Mouse (Mus musculus) liver, embryonic 12.5 days (tissue): ENCODE data around the gene Gm4756. TPM values are rescaled to one million over a fixed set of nuclear protein-coding genes. Genes with fewer than 3 reads are reported as not detected.
A peak's percentile ranks its signal among the peaks of the same experiment; 100 is the strongest.
"Not testable (repeated sequence)": the region's sequence is repeated elsewhere in the genome, so short reads cannot be mapped to it uniquely, and the experiment has no call there.

ENCODE experiments used
- ATAC-seq: fragments of 200-750 bp; cut with Nextera tagmentation; 2 replicates; pipeline ENCODE4 v1.8.0; 2017; ENCODE audit warnings: moderate number of reproducible peaks, mild to moderate bottlenecking, moderate library complexity
- H3K27ac ChIP-seq: fragments of 300-500 bp; sonication (generic); 2 replicates; pipeline ENCODE4 v1.5.1; 2016; ENCODE audit warnings: mild to moderate bottlenecking
- H3K27me3 ChIP-seq: fragments of 300-500 bp; sonication (generic); replicated peaks from 2 replicates; pipeline ENCODE4 v1.6.1; 2016; ENCODE audit warnings: mild to moderate bottlenecking, moderate library complexity
- H3K36me3 ChIP-seq: fragments of 300-500 bp; sonication (generic); 2 replicates; pipeline ENCODE4 v1.6.1; 2016; ENCODE audit warnings: mild to moderate bottlenecking, moderate library complexity
- H3K4me1 ChIP-seq: fragments of 300-500 bp; sonication (generic); 2 replicates; pipeline ENCODE4 v1.6.1; 2016
- H3K4me2 ChIP-seq: fragments of 300-500 bp; sonication (generic); 2 replicates; pipeline ENCODE4 v1.6.1; 2016; ENCODE audit warnings: mild to moderate bottlenecking, moderate library complexity
- H3K4me3 ChIP-seq: fragments of 300-500 bp; sonication (generic); 2 replicates; pipeline ENCODE4 v1.5.1; 2016; ENCODE audit warnings: mild to moderate bottlenecking, moderate library complexity
- H3K9ac ChIP-seq: fragments of 300-500 bp; sonication (generic); 2 replicates; pipeline ENCODE4 v1.6.1; 2016; ENCODE audit warnings: mild to moderate bottlenecking, moderate library complexity
- H3K9me3 ChIP-seq: fragments of 300-500 bp; sonication (generic); replicated peaks from 2 replicates; pipeline ENCODE4 v1.6.1; 2016; ENCODE audit warnings: mild to moderate bottlenecking, moderate library complexity
- WGBS: fragments of 180-500 bp; shearing (Covaris S2); methylation state at CpG from one replicate; pipeline ENCODE4 v1.1.7; 2016; ENCODE audit not compliant: insufficient replicate concordance; 5-methylcytosine and 5-hydroxymethylcytosine counted together
- polyA plus RNA-seq: library from polyadenylated mRNA; unstranded; fragments of >200 nt; fragmentation: Nextera tagmentation; extraction: Ambion mirVana; gene quantifications from 2 replicates; pipeline ENCODE4 v1.2.1, GENCODE M21; 2016

Gene Gm4756
- polyA plus RNA-seq, 1 experiment from 2014 or later, result not detected

GRCm38 (mm10) chr12:72628751-72629150 lies 20.7 kb downstream of the Gm4756 start:
- H3K9me3 ChIP-seq, result no peaks in the 10 kb centered on the region
- H3K27me3 ChIP-seq, result no peaks in the 10 kb centered on the region
- no peak overlapping the region for H3K27ac ChIP-seq
- H3K4me1 ChIP-seq, result no peaks in the 10 kb centered on the region
- ATAC-seq, result no peak
- H3K9ac ChIP-seq, result no peak overlapping the region
- H3K4me2 ChIP-seq, result no peak overlapping the region
- H3K36me3 ChIP-seq, result no peaks in the 10 kb centered on the region
- no peak overlapping the region for H3K4me3 ChIP-seq
- WGBS, result 80% methylated on average over 7 of the region's 7 CpGs

GRCm38 (mm10) chr12:72622853-72623496 lies 26.5 kb downstream of the Gm4756 start:
- no peaks in the 10 kb centered on the region for H3K9me3 ChIP-seq
- ATAC-seq, result peak; percentile 59; the same call in 1 of the 2 replicates
- H3K4me1 ChIP-seq, result 0 out of 2 replicates have a peak, but pooled peaks cover 4% of the 10 kb centered on the region
- no peak overlapping the region for H3K4me3 ChIP-seq
- H3K9ac ChIP-seq, result no peak overlapping the region
- no peak overlapping the region for H3K4me2 ChIP-seq
- no peak overlapping the region for H3K27ac ChIP-seq
- H3K27me3 ChIP-seq, result no peaks in the 10 kb centered on the region
- 19% methylated on average over 5 of the region's 5 CpGs for WGBS
- H3K36me3 ChIP-seq, result no peaks in the 10 kb centered on the region

GRCm38 (mm10) chr12:72621441-72621840 lies 28.0 kb downstream of the Gm4756 start:
- H3K4me3 ChIP-seq, result no peak overlapping the region
- no peaks in the 10 kb centered on the region for H3K36me3 ChIP-seq
- H3K4me1 ChIP-seq, result 0 out of 2 replicates have a peak, but pooled peaks cover 4% of the 10 kb centered on the region
- no peak overlapping the region for H3K9ac ChIP-seq
- WGBS, result 33% methylated on average over 1 of the region's 1 CpGs
- no peaks in the 10 kb centered on the region for H3K27me3 ChIP-seq
- H3K9me3 ChIP-seq, result no peaks in the 10 kb centered on the region
- no peak for ATAC-seq
- H3K27ac ChIP-seq, result no peak overlapping the region
- H3K4me2 ChIP-seq, result no peak overlapping the region

GRCm38 (mm10) chr12:72620856-72621255 lies 28.6 kb downstream of the Gm4756 start:
- H3K4me2 ChIP-seq, result no peak overlapping the region
- H3K27ac ChIP-seq, result no peak overlapping the region
- no peak overlapping the region for H3K9ac ChIP-seq
- H3K4me1 ChIP-seq, result 0 out of 2 replicates have a peak, but pooled peaks cover 4% of the 10 kb centered on the region
- H3K27me3 ChIP-seq, result no peaks in the 10 kb centered on the region
- no peak for ATAC-seq
- no peak overlapping the region for H3K4me3 ChIP-seq
- 79% methylated on average over 7 of the region's 7 CpGs for WGBS
- no peaks in the 10 kb centered on the region for H3K9me3 ChIP-seq
- H3K36me3 ChIP-seq, result no peaks in the 10 kb centered on the region

DNA sequence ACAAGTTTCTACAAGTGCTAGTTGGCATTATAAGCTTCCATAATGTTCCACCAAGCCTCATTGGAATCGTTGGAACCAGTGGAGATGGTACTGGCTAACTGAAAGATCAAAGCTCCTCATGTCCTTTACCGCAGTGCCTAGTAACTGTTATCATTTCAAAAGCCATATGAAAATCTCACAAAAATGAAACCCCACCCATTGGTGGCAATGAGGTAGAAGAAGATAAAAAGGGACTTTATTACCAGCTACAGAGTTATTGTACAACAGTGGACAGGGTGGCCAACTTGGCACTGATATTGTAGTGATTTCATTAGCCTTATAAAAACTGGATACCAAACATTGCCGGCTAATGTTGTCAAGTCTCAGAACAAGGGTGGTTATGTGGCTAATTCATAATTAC lies 37.4 kb downstream of the Gm4756 start:
- H3K27me3 ChIP-seq, result no peaks in the 10 kb centered on the region
- H3K36me3 ChIP-seq, result no peaks in the 10 kb centered on the region
- no peaks in the 10 kb centered on the region for H3K4me1 ChIP-seq
- no peak overlapping the region for H3K4me2 ChIP-seq
- H3K9me3 ChIP-seq, result no peaks in the 10 kb centered on the region
- 62% methylated on average over 3 of the region's 3 CpGs for WGBS
- H3K9ac ChIP-seq, result no peak overlapping the region
- no peak overlapping the region for H3K27ac ChIP-seq
- H3K4me3 ChIP-seq, result no peak overlapping the region
- ATAC-seq, result no peak

DNA sequence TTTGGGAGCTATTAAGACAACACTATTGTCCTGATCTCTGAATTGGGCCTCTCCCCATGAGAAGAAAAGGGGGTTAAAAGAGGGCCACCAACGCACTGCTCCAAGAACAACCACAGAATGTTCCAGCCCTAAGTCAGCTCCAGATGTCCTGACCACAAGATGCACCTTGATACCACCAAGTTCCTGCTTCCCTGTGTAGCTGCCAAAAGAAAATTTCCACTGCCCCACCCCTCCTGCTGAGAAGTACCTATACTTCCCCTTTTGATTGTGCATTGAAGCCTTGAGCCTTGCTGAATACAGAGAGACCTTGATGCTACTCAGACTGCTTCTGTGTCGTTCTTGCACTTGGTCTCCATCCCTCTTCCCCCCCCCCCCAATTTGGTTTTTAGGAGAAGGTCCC lies 50.7 kb downstream of the Gm4756 start:
- not testable (repeated sequence) for H3K9me3 ChIP-seq, H3K36me3 ChIP-seq, H3K4me2 ChIP-seq, H3K27ac ChIP-seq, H3K4me1 ChIP-seq, ATAC-seq, H3K27me3 ChIP-seq, H3K4me3 ChIP-seq, H3K9ac ChIP-seq
- WGBS, result 53% methylated on average over 2 of the region's 2 CpGs

- H3K9ac ChIP-seq, result no peak overlapping the region
Measured at GRCm38 (mm10) chr12:72594001-72594400, 55.5 kb downstream of the Gm4756 start.

GRCm38 (mm10) chr12:72592991-72593390 lies 56.5 kb downstream of the Gm4756 start:
- H3K4me1 ChIP-seq, result no peaks in the 10 kb centered on the region
- no peaks in the 10 kb centered on the region for H3K9me3 ChIP-seq
- H3K27ac ChIP-seq, result no peak overlapping the region
- H3K9ac ChIP-seq, result no peak overlapping the region
- no peak overlapping the region for H3K4me2 ChIP-seq
- no peak overlapping the region for H3K4me3 ChIP-seq
- H3K36me3 ChIP-seq, result no peaks in the 10 kb centered on the region
- no peaks in the 10 kb centered on the region for H3K27me3 ChIP-seq
- no peak for ATAC-seq

More at GRCm38 (mm10) chr12:72594001-72594400, 55.5 kb downstream of the Gm4756 start:
- Histone ChIP-seq H3K27ac (no peak overlapping the region), H3K4me3 (no peak overlapping the region), H3K36me3 (no peaks in the 10 kb centered on the region), H3K4me2 (no peak overlapping the region), H3K4me1 (no peaks in the 10 kb centered on the region), H3K27me3 (no peaks in the 10 kb centered on the region), H3K9me3 (0 out of 2 replicates have a peak, but pooled peaks cover under 1% of the 10 kb centered on the region)
- 56% methylated on average over 2 of the region's 2 CpGs for WGBS
- ATAC-seq, result no peak

GRCm38 (mm10) chr12:72585339-72585738 lies 64.1 kb downstream of the Gm4756 start:
- H3K27ac ChIP-seq, result no peak overlapping the region
- no peaks in the 10 kb centered on the region for H3K36me3 ChIP-seq
- 45% methylated on average over 1 of the region's 1 CpGs for WGBS
- no peak for ATAC-seq
- H3K9me3 ChIP-seq, result no peaks in the 10 kb centered on the region
- H3K4me3 ChIP-seq, result no peak overlapping the region
- H3K9ac ChIP-seq, result no peak overlapping the region
- H3K4me2 ChIP-seq, result no peak overlapping the region
- H3K4me1 ChIP-seq, result no peaks in the 10 kb centered on the region
- no peaks in the 10 kb centered on the region for H3K27me3 ChIP-seq

- Histone ChIP-seq H3K27ac (no peak overlapping the region), H3K27me3 (no peaks in the 10 kb centered on the region), H3K4me1 (no peaks in the 10 kb centered on the region), H3K9me3 (no peaks in the 10 kb centered on the region), H3K36me3 (no peaks in the 10 kb centered on the region), H3K4me3 (no peak overlapping the region), H3K9ac (no peak overlapping the region), H3K4me2 (no peak overlapping the region)
- ATAC-seq, result no peak
- 45% methylated on average over 2 of the region's 2 CpGs for WGBS
Measured at GRCm38 (mm10) chr12:72583099-72583498, 66.4 kb downstream of the Gm4756 start.

- no peak overlapping the region for H3K9ac ChIP-seq
- no peaks in the 10 kb centered on the region for H3K27me3 ChIP-seq
- WGBS, result 72% methylated on average over 3 of the region's 3 CpGs
- H3K4me3 ChIP-seq, result no peak overlapping the region
- H3K4me2 ChIP-seq, result no peak overlapping the region
- H3K27ac ChIP-seq, result no peak overlapping the region
- H3K4me1 ChIP-seq, result no peaks in the 10 kb centered on the region
- no peaks in the 10 kb centered on the region for H3K9me3 ChIP-seq
- H3K36me3 ChIP-seq, result no peaks in the 10 kb centered on the region
- ATAC-seq, result 0 out of 2 replicates have a peak, but pooled peaks have one; percentile 27
Measured at GRCm38 (mm10) chr12:72582021-72582420, 67.4 kb downstream of the Gm4756 start.

GRCm38 (mm10) chr12:72564281-72564795 lies 85.1 kb downstream of the Gm4756 start:
- H3K4me2 ChIP-seq, result no peak overlapping the region
- peaks cover 3% of the 10 kb centered on the region; the same call in 1 of the 2 replicates for H3K36me3 ChIP-seq
- H3K4me1 ChIP-seq, result no peaks in the 10 kb centered on the region
- WGBS, result 61% methylated on average over 4 of the region's 4 CpGs
- H3K9ac ChIP-seq, result no peak overlapping the region
- H3K27ac ChIP-seq, result no peak overlapping the region
- H3K4me3 ChIP-seq, result no peak overlapping the region
- ATAC-seq, result 0 out of 2 replicates have a peak, but pooled peaks have one; percentile 10
- H3K9me3 ChIP-seq, result no peaks in the 10 kb centered on the region
- no peaks in the 10 kb centered on the region for H3K27me3 ChIP-seq
